Mouse (Mus musculus) C2C12 (cell line): ENCODE measurements around the gene Mks1.

Source experiments
- CEBPB ChIP-seq: IDR thresholded peaks from one replicate; pipeline ENCODE4 v1.6.1; 2011; ENCODE audit warnings: low read depth, mild to moderate bottlenecking, control low read depth, moderate library complexity
- CTCF ChIP-seq: IDR thresholded peaks from one replicate; pipeline ENCODE4 v1.5.1; 2011; ENCODE audit not compliant: control insufficient read depth, insufficient read depth, insufficient read length
- MAX ChIP-seq: IDR thresholded peaks from one replicate; pipeline ENCODE4 v1.6.1; 2011; ENCODE audit warnings: mild to moderate bottlenecking, control low read depth
- MYOD1 ChIP-seq: IDR thresholded peaks from one replicate; pipeline ENCODE4 v1.6.1; 2011; ENCODE audit warnings: low read depth; ENCODE audit not compliant: control insufficient read depth, insufficient read length
- MYOG ChIP-seq: IDR thresholded peaks from one replicate; pipeline ENCODE4 v1.6.1; 2011; ENCODE audit not compliant: control insufficient read depth, insufficient read length; ENCODE audit errors: extremely low read depth

DNA sequence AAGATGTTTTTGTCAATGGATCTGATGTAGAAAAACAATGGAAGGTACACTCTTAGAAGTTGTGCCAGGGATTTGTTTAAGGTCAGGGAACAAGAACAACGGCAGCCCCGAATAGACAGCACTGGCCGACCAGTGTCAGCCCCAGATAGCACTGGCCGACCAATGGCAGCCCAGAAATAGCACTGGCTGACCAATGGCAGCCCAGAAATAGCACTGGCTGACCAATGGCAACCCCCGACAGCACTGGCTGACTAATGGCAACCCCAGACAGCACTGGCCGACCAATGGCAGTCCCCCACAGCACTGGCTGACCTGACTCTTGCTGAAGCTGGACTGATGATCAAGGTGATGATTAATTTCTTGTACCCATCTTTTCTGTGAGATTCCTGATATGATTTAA, 5.1 kb upstream of the Mks1 start:
- TF ChIP-seq CTCF (no peak), MYOD1 (no peak), MYOG (no peak), CEBPB (no peak), MAX (no peak)
